Mouse (Mus musculus) cerebellum, adult 2 months (tissue): ENCODE measurements around the gene Igsf21.

ENCODE experiments used
- CTCF ChIP-seq: fragments of 200-500 bp; IDR thresholded peaks from 2 replicates; pipeline ENCODE4 v1.5.1; 2011; ENCODE audit warnings: low read depth, mild to moderate bottlenecking, control low read depth, low read length, moderate library complexity, borderline replicate concordance; ENCODE audit not compliant: insufficient read depth
- POLR2A ChIP-seq: fragments of 200-500 bp; IDR thresholded peaks from 2 replicates; pipeline ENCODE4 v1.6.1; 2011; ENCODE audit warnings: low read length, control low read depth, borderline replicate concordance; ENCODE audit not compliant: insufficient read depth

DNA sequence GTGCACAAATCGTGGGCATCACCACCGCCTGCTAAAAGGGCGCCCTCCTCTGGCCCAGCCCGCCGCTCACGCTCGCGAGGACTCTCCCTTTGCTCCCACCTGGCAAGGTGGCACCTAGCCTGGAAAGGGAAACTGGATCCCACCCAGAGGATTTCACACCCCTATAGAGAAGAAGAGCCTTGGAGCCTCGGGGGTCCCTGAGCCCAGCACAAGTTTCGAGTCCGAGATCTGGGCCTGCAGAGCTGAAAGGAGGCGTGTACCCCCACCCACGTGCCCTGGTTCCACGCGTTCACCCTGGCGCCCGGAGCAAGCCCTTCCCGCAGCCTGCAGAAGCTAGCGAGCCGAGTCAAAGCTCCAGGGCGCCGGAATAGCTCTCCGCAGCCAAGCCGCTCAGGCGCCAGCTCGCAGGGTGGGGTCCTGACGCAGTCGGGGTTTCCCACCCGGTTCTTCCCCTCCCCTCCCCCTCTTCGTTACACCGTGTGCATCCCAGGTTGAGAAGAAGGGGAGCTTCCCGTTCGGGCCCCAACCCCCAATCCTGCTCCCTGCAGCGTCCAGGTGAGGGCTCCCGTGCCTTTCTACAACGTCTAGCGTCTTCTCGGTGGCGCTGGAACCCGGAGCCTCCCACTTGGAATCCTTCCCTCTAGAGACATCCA lies 2.3 kb downstream of the Igsf21 start:
- peak; percentile 73 for TF ChIP-seq CTCF
- no peak for TF ChIP-seq POLR2A
